22 mouse cellular contexts compared by ENCODE assay signal in genomic region chr9:96995717-96996116, GRCm38 (mm10). TPM values are rescaled to one million over a fixed set of nuclear protein-coding genes. Genes with fewer than 3 reads are reported as not detected.
DNase-seq lines count a peak whose midpoint lies in the region; ATAC-seq and TF ChIP-seq lines count a peak whose summit lies in the region.
"Had no signal": no experiment of that assay in that cellular context is flagged by ENCODE, and none has a peak within 500 bp of the region (broad histone marks: within the 10 kb centered on the region; RNA-seq: fewer than 3 reads in every experiment).

No protein-coding gene starts in this region.

- peaks cover 39 to 46% of the 10 kb centered on the region in 2 experiments for H3K4me1 ChIP-seq in heart, embryonic 14.5 days (ENCODE audit: control insufficient read depth in 2 of 2, insufficient read depth in 2 of 2, low read length in 2 of 2)
- peaks cover 45% of the 10 kb centered on the region for H3K4me1 ChIP-seq in heart, embryonic 10.5 days
- peaks cover 30% of the 10 kb centered on the region for H3K4me1 ChIP-seq in midbrain, embryonic 11.5 days (ENCODE audit: control insufficient read depth, insufficient read depth, low read length)
- H3K4me1 ChIP-seq in midbrain, postnatal 0 days (ENCODE audit: insufficient read depth, low read length) = no peaks in the 10 kb centered on the region
- no peaks in the 10 kb centered on the region for H3K4me1 ChIP-seq in ES-Bruce4 (ENCODE audit: control insufficient read depth, insufficient read depth, low read length)
- H3K4me1 ChIP-seq in limb, embryonic 13.5 days = peaks cover 42% of the 10 kb centered on the region

- WGBS in heart, embryonic 14.5 days = 95% methylated on average over 25 of the region's 25 CpGs
- 91% methylated on average over 25 of the region's 25 CpGs for WGBS in heart, embryonic 10.5 days
- 98% methylated on average over 23 of the region's 25 CpGs for WGBS in midbrain, embryonic 11.5 days
- WGBS in midbrain, postnatal 0 days = 96% methylated on average over 25 of the region's 25 CpGs
- WGBS in limb, embryonic 13.5 days = 96% methylated on average over 25 of the region's 25 CpGs

- no peak for TF ChIP-seq POLR2A in ES-Bruce4 (IDR thresholded peaks at IDR 0.05; ENCODE audit: insufficient read depth, low read length)

- no peak for TF ChIP-seq EP300 in ES-Bruce4 (IDR thresholded peaks at IDR 0.05; ENCODE audit: insufficient read depth, low read depth, low read length)

- H3K4me2 ChIP-seq in heart, embryonic 14.5 days (ENCODE audit: low read length) = no peak overlapping the region
- no peak overlapping the region for H3K4me2 ChIP-seq in midbrain, embryonic 11.5 days
- H3K4me2 ChIP-seq in midbrain, postnatal 0 days (ENCODE audit: low read depth, low read length, poor library complexity, severe bottlenecking) = no peak overlapping the region
- no peak overlapping the region for H3K4me2 ChIP-seq in limb, embryonic 13.5 days (replicated peaks)
- H3K4me2 ChIP-seq: embryonic facial prominence, embryonic 13.5 days; forebrain, embryonic 12.5 days; heart, embryonic 11.5 days; hindbrain, embryonic 14.5 days had no signal

- H3K9ac ChIP-seq in heart, embryonic 14.5 days (ENCODE audit: low read length) = no peak overlapping the region
- H3K9ac ChIP-seq in midbrain, embryonic 11.5 days (ENCODE audit: low read length) = no peak overlapping the region
- no peak overlapping the region for H3K9ac ChIP-seq in midbrain, postnatal 0 days (replicated peaks; ENCODE audit: low read length, poor library complexity, severe bottlenecking)
- no peak overlapping the region for H3K9ac ChIP-seq in ES-Bruce4 (ENCODE audit: low read depth, poor library complexity, severe bottlenecking)
- H3K9ac ChIP-seq in limb, embryonic 13.5 days = no peak overlapping the region
- H3K9ac ChIP-seq: embryonic facial prominence, embryonic 13.5 days; forebrain, embryonic 12.5 days; hindbrain, embryonic 14.5 days had no signal

- no peak for DNase-seq in heart, embryonic 10.5 days (ENCODE audit: low spot score)
- DNase-seq in midbrain, embryonic 11.5 days (ENCODE audit: low spot score, missing footprints) = no peak
- no peak for DNase-seq in midbrain, postnatal 0 days (ENCODE audit: low spot score)
- no peak for DNase-seq in adrenal gland, adult 2 months
- DNase-seq: adrenal gland, postnatal 25 days; cerebellum, adult 18-20 months; cerebellum, adult 9-11 months; cerebellum, postnatal 36 days; gastrocnemius, postnatal 10 days; heart, adult 18-20 months; heart, postnatal 4 days had no signal

- no peak overlapping the region for H3K4me3 ChIP-seq in heart, embryonic 14.5 days (ENCODE audit: control insufficient read depth in 1 of 2, insufficient read depth in 1 of 2, low read depth in 1 of 2, low read length in 2 of 2)
- no peak overlapping the region for H3K4me3 ChIP-seq in heart, embryonic 10.5 days
- H3K4me3 ChIP-seq in midbrain, embryonic 11.5 days (ENCODE audit: low read depth, low read length) = no peak overlapping the region
- no peak overlapping the region for H3K4me3 ChIP-seq in midbrain, postnatal 0 days (ENCODE audit: low read depth, low read length)
- peak overlapping the region; percentile 3 for H3K4me3 ChIP-seq in ES-Bruce4 (ENCODE audit: low read depth, low read length)
- no peak overlapping the region for H3K4me3 ChIP-seq in limb, embryonic 13.5 days
- H3K4me3 ChIP-seq: embryonic facial prominence, embryonic 13.5 days; forebrain, embryonic 12.5 days had no signal

- peaks cover 17% of the 10 kb centered on the region for H3K36me3 ChIP-seq in heart, embryonic 14.5 days (ENCODE audit: control insufficient read depth, insufficient read depth, low read length)
- peaks cover 17% of the 10 kb centered on the region for H3K36me3 ChIP-seq in heart, embryonic 10.5 days
- peaks cover 10% of the 10 kb centered on the region for H3K36me3 ChIP-seq in midbrain, embryonic 11.5 days (ENCODE audit: control insufficient read depth, insufficient read depth, low read length)
- 0 out of 2 replicates have a peak, but pooled peaks cover 7% of the 10 kb centered on the region for H3K36me3 ChIP-seq in midbrain, postnatal 0 days (ENCODE audit: insufficient read depth, low read length)
- no peaks in the 10 kb centered on the region for H3K36me3 ChIP-seq in ES-Bruce4 (ENCODE audit: control insufficient read depth, insufficient read depth, low read length, poor library complexity, severe bottlenecking)
- peaks cover 15% of the 10 kb centered on the region for H3K36me3 ChIP-seq in limb, embryonic 13.5 days

- ATAC-seq in heart, embryonic 14.5 days (ENCODE audit: insufficient number of reproducible peaks, insufficient read depth, low FRiP score, low read depth) = 0 out of 2 replicates have a peak, but pooled peaks have one; percentile 26
- ATAC-seq in midbrain, embryonic 11.5 days (ENCODE audit: low FRiP score) = peak; percentile 15; the same call in 1 of the 2 replicates
- ATAC-seq in midbrain, postnatal 0 days (ENCODE audit: low FRiP score) = no peak
- ATAC-seq in limb, embryonic 13.5 days (ENCODE audit: low FRiP score, low read depth) = 0 out of 2 replicates have a peak, but pooled peaks have one; percentile 28
- ATAC-seq: forebrain, embryonic 16.5 days; intestine, embryonic 16.5 days had no signal

- no peaks in the 10 kb centered on the region for H3K9me3 ChIP-seq in heart, embryonic 14.5 days (ENCODE audit: control insufficient read depth, low read length)
- H3K9me3 ChIP-seq in heart, embryonic 10.5 days = no peaks in the 10 kb centered on the region
- no peaks in the 10 kb centered on the region for H3K9me3 ChIP-seq in midbrain, embryonic 11.5 days (ENCODE audit: control insufficient read depth, low read length)
- H3K9me3 ChIP-seq in midbrain, postnatal 0 days (ENCODE audit: low read length) = no peaks in the 10 kb centered on the region
- no peaks in the 10 kb centered on the region for H3K9me3 ChIP-seq in ES-Bruce4 (replicated peaks; ENCODE audit: control insufficient read depth, insufficient read depth, low read length, poor library complexity, severe bottlenecking)
- H3K9me3 ChIP-seq in limb, embryonic 13.5 days = no peaks in the 10 kb centered on the region
- H3K9me3 ChIP-seq: embryonic facial prominence, embryonic 13.5 days; forebrain, embryonic 12.5 days had no signal

- no peak for TF ChIP-seq CTCF in midbrain, postnatal 0 days (IDR thresholded peaks at IDR 0.05)
- no peak for TF ChIP-seq CTCF in ES-Bruce4 (IDR thresholded peaks at IDR 0.05; ENCODE audit: low read depth, low read length)

- no peaks in the 10 kb centered on the region for H3K27me3 ChIP-seq in heart, embryonic 14.5 days (ENCODE audit: control insufficient read depth, insufficient read depth, low read length)
- H3K27me3 ChIP-seq in heart, embryonic 10.5 days (ENCODE audit: insufficient read depth, poor library complexity, severe bottlenecking) = no peaks in the 10 kb centered on the region
- H3K27me3 ChIP-seq in midbrain, embryonic 11.5 days (ENCODE audit: control insufficient read depth, insufficient read depth, low read length) = no peaks in the 10 kb centered on the region
- H3K27me3 ChIP-seq in midbrain, postnatal 0 days (ENCODE audit: insufficient read depth, low read length) = no peaks in the 10 kb centered on the region
- no peaks in the 10 kb centered on the region for H3K27me3 ChIP-seq in ES-Bruce4 (ENCODE audit: control insufficient read depth, insufficient read depth, low read length, poor library complexity, severe bottlenecking)
- no peaks in the 10 kb centered on the region for H3K27me3 ChIP-seq in limb, embryonic 13.5 days
- H3K27me3 ChIP-seq: embryonic facial prominence, embryonic 13.5 days; forebrain, embryonic 12.5 days had no signal

- H3K27ac ChIP-seq in heart, embryonic 14.5 days (replicated peaks in 1 of 2; ENCODE audit: control insufficient read depth in 1 of 2, insufficient read depth in 1 of 2, low read depth in 2 of 2, low read length in 2 of 2) = no peak overlapping the region
- H3K27ac ChIP-seq in heart, embryonic 10.5 days = no peak overlapping the region
- H3K27ac ChIP-seq in midbrain, embryonic 11.5 days (ENCODE audit: low read depth, low read length) = no peak overlapping the region
- no peak overlapping the region for H3K27ac ChIP-seq in midbrain, postnatal 0 days (ENCODE audit: low read depth, low read length)
- H3K27ac ChIP-seq in ES-Bruce4 (ENCODE audit: insufficient read depth, low read length) = no peak overlapping the region
- no peak overlapping the region for H3K27ac ChIP-seq in limb, embryonic 13.5 days
- H3K27ac ChIP-seq: embryonic facial prominence, embryonic 13.5 days; forebrain, embryonic 12.5 days; hindbrain, embryonic 14.5 days had no signal

RNA-seq across cellular contexts. Expression of gene Spsb4, which starts 22.9 kb away (rescaled TPM):
- polyA plus RNA-seq in heart, embryonic 14.5 days (2014; fragmentation: Nextera tagmentation; extraction: Ambion mirVana) = 41.9 and 46.3 TPM in 2 replicates
- polyA plus RNA-seq in heart, embryonic 10.5 days (2016; fragmentation: Nextera tagmentation; extraction: Ambion mirVana) = 53.5 and 66.5 TPM in 2 replicates
- polyA plus RNA-seq in midbrain, embryonic 11.5 days (2014; fragmentation: Nextera tagmentation; extraction: Ambion mirVana) = 107 and 115 TPM in 2 replicates
- total RNA-seq in midbrain, postnatal 0 days (2014; rRNA removed) = 37.7 and 38.9 TPM in 2 replicates
- 21.2 and 24.1 TPM in 2 replicates for polyA plus RNA-seq in midbrain, postnatal 0 days (2015; fragmentation: Nextera tagmentation; extraction: Ambion mirVana)
- polyA plus RNA-seq in ES-Bruce4 (2011; ENCODE audit: insufficient read depth, insufficient read length, low read depth, missing spikeins) = 1.9 and 2.6 TPM in 2 replicates
- polyA plus RNA-seq in limb, embryonic 13.5 days (2015; fragmentation: Nextera tagmentation; extraction: Ambion mirVana) = 48.6 and 55.5 TPM in 2 replicates
- total RNA-seq in adrenal gland, adult 2 months (2021) = 1 to 10 TPM; 1.5 to 1.6 TPM
- polyA plus RNA-seq in adrenal gland, adult 2 months (2012; rRNA removed) = 1.6 and 2.0 TPM in 2 replicates
- total RNA-seq: CH12.LX, MEL had no signal
